Mouse (Mus musculus) right cerebral cortex, postnatal 10 days (tissue): ENCODE data around the gene Ptpre.
"Not testable (repeated sequence)": the region's sequence is repeated elsewhere in the genome, so short reads cannot be mapped to it uniquely, and the experiment has no call there.

Experiments used
- DNase-seq, 2 experiments: peaks; one replicate each; pipeline ENCODE4 v3.0.0; 2021; ENCODE audit warnings: low spot score in 2 of 2

Gene Ptpre

DNA sequence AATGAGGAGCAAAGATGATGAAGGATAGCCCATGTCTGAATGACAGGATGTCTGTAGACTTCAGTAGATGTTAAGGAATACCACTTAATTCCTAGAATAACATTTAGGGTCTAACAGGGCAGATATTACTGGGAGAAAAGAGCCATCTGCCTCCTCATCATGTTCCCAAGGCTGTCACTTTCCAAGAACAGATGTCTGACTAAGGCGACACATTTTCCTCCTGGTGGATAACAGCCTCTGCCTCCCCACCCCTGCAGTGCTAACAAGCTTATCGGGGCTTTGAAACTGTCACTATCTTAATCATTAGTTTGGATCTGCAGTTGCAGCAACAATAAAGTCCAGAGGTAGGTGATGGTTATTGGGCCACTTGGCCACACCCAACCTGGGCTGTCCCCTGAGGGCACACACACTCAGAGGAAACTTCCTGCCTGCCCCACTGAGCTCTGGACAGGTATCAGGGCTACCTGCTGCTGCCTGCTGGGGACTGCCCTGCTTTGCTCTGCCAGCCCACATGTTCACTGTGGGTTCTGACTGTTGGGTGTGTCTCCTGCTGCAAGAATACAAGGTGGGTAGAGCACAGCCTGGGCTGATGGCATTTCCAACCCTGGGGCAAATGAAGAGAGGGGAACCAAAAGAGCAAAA lies 2.6 kb upstream of the Ptpre start:
- DNase-seq: no peak

DNA sequence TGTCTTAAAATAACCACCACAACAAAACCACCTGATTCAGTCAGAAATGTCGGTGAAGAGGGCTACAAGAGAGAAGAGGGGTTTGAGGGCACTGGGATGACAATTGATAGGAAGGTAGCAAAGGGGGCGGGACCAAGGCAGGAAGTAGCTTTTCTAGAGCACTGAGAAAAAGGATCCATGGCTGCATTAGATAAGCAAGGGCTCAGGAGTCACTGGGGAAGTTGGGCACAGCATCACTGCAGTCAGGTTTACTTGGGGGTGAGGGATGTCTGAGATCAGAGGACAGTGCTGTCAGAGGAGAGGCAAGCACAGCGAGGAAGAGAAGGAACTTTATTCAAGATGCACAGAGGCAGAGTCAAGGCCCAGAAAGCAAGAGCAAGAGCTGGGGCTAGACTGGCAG lies 1.4 kb upstream of the Ptpre start:
- DNase-seq: no peak

GRCm38 (mm10) chr7:135537948-135538741 lies 864 bp downstream of the Ptpre start:
- peak; percentile 69 to 72 for DNase-seq

DNA sequence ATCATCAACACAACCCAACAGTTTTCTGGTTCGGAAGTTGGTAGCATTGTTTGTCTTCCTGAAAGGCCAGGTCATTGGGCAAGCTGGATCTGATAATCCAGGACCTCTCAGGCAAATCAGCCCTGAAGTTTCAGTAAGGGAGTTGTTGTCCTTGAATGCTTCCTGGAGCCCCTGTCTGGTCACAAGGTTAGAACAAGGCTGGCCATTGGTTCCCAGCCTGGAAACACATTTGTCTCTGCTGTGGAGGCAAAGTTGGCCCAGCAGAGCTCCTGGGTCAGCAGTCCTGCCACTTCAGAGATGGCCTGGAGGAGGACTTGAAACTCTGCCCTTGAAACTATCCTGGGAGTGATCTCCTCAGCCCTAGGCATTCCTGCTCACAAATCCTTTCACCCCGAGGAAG lies 2.1 kb downstream of the Ptpre start:
- no peak for DNase-seq

- no peak for DNase-seq
Measured at GRCm38 (mm10) chr7:135542235-135542634, 5.0 kb downstream of the Ptpre start.

- DNase-seq: peak in 1 of 2 experiments; percentile 44
Measured at GRCm38 (mm10) chr7:135543033-135543432, 5.8 kb downstream of the Ptpre start.

- DNase-seq: no peak
Measured at GRCm38 (mm10) chr7:135544321-135544720, 7.0 kb downstream of the Ptpre start.

DNA sequence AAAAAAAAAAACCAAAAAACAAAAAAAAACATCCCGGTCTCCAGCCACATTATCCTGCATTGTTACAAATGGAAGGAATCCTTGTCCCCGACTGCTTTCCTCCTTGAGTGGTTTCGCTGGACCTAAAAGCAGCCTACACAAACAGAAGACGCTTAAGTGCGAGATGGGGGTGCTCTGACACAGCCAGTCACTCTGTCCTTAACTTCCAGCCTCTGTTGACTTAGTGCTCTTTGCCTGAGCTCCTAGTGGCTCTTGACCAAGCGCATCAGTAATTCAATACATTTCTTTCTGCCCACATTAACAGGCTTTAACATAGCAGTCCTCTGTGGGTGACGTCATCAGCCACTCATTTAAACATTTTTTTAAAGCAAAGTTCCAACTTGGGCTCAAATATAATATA lies 8.7 kb downstream of the Ptpre start:
- DNase-seq: no peak

- DNase-seq: no peak
Measured at GRCm38 (mm10) chr7:135546530-135546929, 9.2 kb downstream of the Ptpre start.

- DNase-seq: no peak
Measured at GRCm38 (mm10) chr7:135548434-135548833, 11.2 kb downstream of the Ptpre start.

- DNase-seq: no peak
Measured at GRCm38 (mm10) chr7:135551547-135551946, 14.3 kb downstream of the Ptpre start.

DNA sequence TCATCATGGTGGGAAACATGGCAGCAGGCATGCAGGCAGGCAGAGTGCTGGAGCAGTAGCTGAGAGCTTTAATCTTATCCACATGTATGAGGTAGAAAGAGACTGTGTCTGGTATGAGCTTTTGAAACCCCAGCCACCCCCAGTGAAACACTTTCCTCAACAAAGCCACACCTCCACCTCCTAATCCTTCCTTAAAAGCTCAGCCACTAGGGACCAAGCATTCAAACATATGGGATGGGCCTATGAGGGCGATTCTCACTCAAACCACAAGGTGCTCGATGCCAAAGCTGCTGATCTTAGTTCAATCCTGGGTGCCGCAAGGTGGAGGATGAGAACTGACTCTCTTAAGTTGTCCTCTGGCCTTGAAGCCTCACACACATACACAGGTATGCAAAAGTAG lies 16.3 kb downstream of the Ptpre start:
- DNase-seq: no peak

DNA sequence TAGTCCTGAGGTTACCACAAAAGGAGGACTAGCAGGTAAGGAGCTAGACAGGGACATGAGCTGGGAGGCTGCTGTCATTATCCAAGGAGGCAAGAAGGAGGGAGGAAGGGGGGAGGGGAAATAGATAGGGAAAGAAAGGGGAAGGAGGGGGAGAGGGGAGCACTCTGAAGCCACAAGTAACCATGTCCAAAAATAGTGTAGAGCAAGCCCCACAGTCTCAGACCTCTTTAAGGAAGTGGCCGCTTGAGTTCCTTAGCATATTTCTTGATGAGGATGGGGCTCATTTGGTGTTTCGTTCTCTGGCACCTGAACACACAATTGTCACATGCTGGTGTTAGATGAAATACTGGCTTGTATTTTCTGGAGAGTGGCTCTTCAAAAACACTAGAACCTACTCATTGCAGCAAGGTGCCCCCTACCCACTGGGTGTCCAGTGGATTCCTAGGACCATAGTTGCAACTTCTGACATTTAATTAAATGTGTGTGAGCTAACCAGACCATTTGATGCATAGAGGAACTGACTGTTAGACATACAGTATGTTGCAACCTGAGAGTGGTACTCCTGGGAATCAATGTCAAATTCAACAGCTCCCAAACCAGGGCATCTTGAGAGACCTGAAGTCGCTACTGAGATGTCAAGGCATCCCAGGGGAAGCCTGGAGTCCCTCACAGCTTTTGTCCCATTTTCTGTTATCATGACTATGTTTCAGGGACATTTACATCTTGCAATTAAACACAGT lies 19.6 kb downstream of the Ptpre start:
- DNase-seq: no peak

DNA sequence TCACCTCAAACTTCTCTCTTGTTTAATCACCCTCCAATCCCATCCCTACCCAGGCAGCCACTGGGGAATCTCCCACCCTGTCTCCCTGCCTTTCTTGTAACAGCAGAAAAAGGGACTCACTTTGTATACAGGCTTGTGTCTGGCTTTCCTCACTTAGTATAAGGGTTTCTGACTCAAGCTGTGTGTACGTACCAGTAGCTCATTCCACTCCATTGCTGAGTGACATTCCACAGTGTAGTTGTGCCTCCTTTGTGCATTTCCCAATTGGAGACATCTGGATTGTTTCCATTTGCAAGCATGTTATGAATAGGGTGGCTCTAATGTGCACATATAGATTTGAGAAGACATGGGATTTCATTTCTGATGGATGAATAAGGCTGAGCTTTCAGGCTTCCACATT lies 23.0 kb downstream of the Ptpre start:
- no peak for DNase-seq

GRCm38 (mm10) chr7:135564022-135564421 lies 26.7 kb downstream of the Ptpre start:
- DNase-seq: no peak

GRCm38 (mm10) chr7:135566013-135566412 lies 28.7 kb downstream of the Ptpre start:
- DNase-seq: no peak

- DNase-seq: no peak
Measured at GRCm38 (mm10) chr7:135567582-135567981, 30.3 kb downstream of the Ptpre start.

GRCm38 (mm10) chr7:135568550-135568949 lies 31.3 kb downstream of the Ptpre start:
- DNase-seq: no peak

DNA sequence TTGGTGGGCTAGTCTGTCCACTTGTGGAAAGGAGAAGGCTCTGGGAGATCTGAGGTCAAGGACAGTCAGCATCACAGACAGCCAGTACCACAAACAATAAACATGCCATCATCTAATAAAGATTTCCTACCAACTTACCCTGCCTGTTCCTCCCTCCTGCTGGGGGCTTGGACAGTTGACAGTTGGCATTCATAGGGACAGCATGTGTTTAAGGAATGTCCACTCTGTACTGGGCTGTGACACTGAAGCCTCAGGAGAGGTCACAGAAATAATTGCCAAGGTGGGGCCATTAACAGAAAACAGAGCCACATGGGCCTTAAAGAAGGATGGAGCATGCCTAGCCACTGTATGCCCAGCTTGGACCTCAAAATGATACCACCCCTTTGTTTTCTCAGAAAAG lies 34.1 kb downstream of the Ptpre start:
- DNase-seq: no peak

- DNase-seq: no peak
Measured at GRCm38 (mm10) chr7:135571951-135572559, 34.8 kb downstream of the Ptpre start.

DNA sequence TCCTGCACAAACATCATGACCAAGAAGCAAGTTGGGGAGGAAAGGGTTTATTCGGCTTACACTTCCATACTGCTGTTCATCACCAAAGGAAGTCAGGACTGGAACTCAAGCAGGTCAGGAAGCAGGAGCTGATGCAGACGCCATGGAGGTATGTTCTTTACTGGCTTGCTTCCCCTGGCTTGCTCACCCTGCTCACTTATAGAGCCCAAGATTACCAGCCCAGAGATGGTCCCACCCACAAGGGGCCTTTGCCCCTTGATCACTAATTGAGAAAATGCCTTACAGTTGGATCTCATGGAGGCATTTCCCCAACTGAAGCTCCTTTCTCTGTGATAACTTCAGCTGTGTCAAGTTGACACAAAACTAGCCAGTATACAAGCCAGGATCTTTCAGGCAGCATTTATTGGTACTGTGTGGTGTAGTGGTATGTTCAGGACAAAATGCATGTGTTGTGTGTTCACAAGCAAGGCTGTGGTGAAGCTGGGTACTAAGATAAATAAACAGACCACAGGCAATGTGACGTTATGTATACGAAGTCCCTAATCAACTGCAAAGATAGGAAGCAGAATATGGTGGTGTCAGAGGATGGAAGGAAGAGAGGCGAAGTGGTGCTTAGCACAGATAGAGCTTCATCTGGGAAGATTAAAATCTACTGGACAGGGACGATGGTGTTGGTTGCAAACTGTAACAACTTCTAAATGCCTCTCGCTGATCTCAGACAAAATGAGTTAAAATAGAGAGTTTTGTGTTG lies 38.2 kb downstream of the Ptpre start:
- not testable (repeated sequence) for DNase-seq

DNA sequence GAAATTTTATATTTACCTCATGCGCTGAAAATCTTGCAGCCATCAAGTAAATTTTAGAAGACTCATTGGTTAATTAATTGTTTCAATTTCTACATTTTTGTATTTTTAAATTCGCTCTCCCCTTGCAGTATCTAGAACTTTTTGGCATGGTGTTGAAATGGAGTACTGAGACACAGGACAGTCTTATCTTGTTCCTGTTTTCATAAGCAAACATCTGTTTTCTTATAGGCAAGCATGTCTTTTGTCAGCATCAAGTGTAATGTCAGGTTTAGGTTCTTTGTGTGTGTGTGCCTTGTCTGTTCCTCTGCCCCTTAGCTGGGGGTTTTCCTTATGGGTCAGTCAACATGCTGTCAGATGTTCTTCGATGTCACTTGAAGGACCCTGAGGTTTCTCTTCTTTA lies 39.0 kb downstream of the Ptpre start:
- no peak for DNase-seq
